Mouse (Mus musculus) T-helper 17 cell (primary cell): ENCODE results near the gene C130079G13Rik.
"Not testable (repeated sequence)": the region's sequence is repeated elsewhere in the genome, so short reads cannot be mapped to it uniquely, and the experiment has no call there.

Source experiments
- in situ Hi-C, 2 experiments: fragments of 300-600 bp; cut with MboI, MseI; formaldehyde crosslinking; loops; 1 replicate in 1 of 2; 2 replicates in 1 of 2; pipeline ENCODE4 v1.15.1; 2025; ENCODE audit warnings: high pct_unique_total_duplicates in 2 of 2

C130079G13Rik gene

GRCm38 (mm10) chr3:59924914-59925313 is at the start of gene C130079G13Rik:
TSS of gene C130079G13Rik (plus strand) at chr3:59925214.
- in situ Hi-C loops = loop anchor here in 1 of 2 experiments (10.0 kb wide), 1 partner anchor 710 kb away; no protein-coding TSS in a partner anchor

GRCm38 (mm10) chr3:59877601-59878000 is 47.4 kb upstream of the C130079G13Rik start:
- in situ Hi-C loops = not testable (repeated sequence)

- in situ Hi-C loops = not testable (repeated sequence)
These were observed 45.0 kb upstream of the C130079G13Rik start for GRCm38 (mm10) chr3:59879801-59880554.

- in situ Hi-C loops = no loop called here
These were observed 31.7 kb upstream of the C130079G13Rik start for GRCm38 (mm10) chr3:59893276-59893675.

- in situ Hi-C loops = no loop called here
These were observed 9.6 kb downstream of the C130079G13Rik start for GRCm38 (mm10) chr3:59934621-59935020.

- in situ Hi-C loops = no loop called here
These were observed 22.4 kb downstream of the C130079G13Rik start for GRCm38 (mm10) chr3:59947294-59947950.

- in situ Hi-C loops = no loop called here
These were observed 45.9 kb downstream of the C130079G13Rik start for GRCm38 (mm10) chr3:59970891-59971290.

- in situ Hi-C loops = no loop called here
These were observed 49.6 kb downstream of the C130079G13Rik start for GRCm38 (mm10) chr3:59974591-59974990.
